Mouse (Mus musculus): ENCODE results near the gene Ell. TPM values are rescaled to one million over a fixed set of nuclear protein-coding genes. Genes with fewer than 3 reads are reported as not detected.
A peak's percentile ranks its signal among the peaks of the same experiment; 100 is the strongest.

Gene Ell
- polyA plus RNA-seq, 1 experiment from 2014 or later: 9.5 TPM

- Histone ChIP-seq H3K9ac (replicated peaks) (no peak overlapping the region), H3K4me2 (ENCODE audit: low read depth, low read length) (no peak overlapping the region), H3K4me3 (ENCODE audit: low read depth, low read length) (no peak overlapping the region), H3K9me3 (ENCODE audit: low read length) (no peaks in the 10 kb centered on the region), H3K27me3 (ENCODE audit: insufficient read depth, low read length) (no peaks in the 10 kb centered on the region), H3K27ac (ENCODE audit: low read depth) (no peak overlapping the region), H3K4me1 (ENCODE audit: insufficient read depth) (peaks cover 21% of the 10 kb centered on the region), H3K36me3 (replicated peaks; ENCODE audit: insufficient read depth, low read length) (no peaks in the 10 kb centered on the region)
- 37% methylated on average over 5 of the region's 5 CpGs for WGBS (ENCODE audit: insufficient replicate concordance)
- DNase-seq: peak; percentile 77
- ATAC-seq: no peak
- no peak for TF ChIP-seq EP300 (IDR thresholded peaks at IDR 0.05; ENCODE audit: low read depth)
- TF ChIP-seq CTCF (IDR thresholded peaks at IDR 0.05; ENCODE audit: low read depth): peak; percentile 81
Observed at GRCm38 (mm10) chr8:70625104-70625503, 85.8 kb downstream of the Ell start.

- Histone ChIP-seq H3K4me2 (ENCODE audit: low read depth, low read length) (no peak overlapping the region), H3K36me3 (replicated peaks; ENCODE audit: insufficient read depth, low read length) (no peaks in the 10 kb centered on the region), H3K9me3 (ENCODE audit: low read length) (no peaks in the 10 kb centered on the region), H3K27me3 (ENCODE audit: insufficient read depth, low read length) (no peaks in the 10 kb centered on the region), H3K27ac (ENCODE audit: low read depth) (no peak overlapping the region), H3K4me3 (ENCODE audit: low read depth, low read length) (no peak overlapping the region), H3K4me1 (ENCODE audit: insufficient read depth) (peaks cover 24% of the 10 kb centered on the region), H3K9ac (replicated peaks) (no peak overlapping the region)
- 76% methylated on average over 5 of the region's 5 CpGs for WGBS (ENCODE audit: insufficient replicate concordance)
- ATAC-seq: no peak
- no peak for TF ChIP-seq CTCF (IDR thresholded peaks at IDR 0.05; ENCODE audit: low read depth)
- no peak for TF ChIP-seq EP300 (IDR thresholded peaks at IDR 0.05; ENCODE audit: low read depth)
- DNase-seq: no peak
Observed at GRCm38 (mm10) chr8:70627041-70627440, 87.8 kb downstream of the Ell start.

DNA sequence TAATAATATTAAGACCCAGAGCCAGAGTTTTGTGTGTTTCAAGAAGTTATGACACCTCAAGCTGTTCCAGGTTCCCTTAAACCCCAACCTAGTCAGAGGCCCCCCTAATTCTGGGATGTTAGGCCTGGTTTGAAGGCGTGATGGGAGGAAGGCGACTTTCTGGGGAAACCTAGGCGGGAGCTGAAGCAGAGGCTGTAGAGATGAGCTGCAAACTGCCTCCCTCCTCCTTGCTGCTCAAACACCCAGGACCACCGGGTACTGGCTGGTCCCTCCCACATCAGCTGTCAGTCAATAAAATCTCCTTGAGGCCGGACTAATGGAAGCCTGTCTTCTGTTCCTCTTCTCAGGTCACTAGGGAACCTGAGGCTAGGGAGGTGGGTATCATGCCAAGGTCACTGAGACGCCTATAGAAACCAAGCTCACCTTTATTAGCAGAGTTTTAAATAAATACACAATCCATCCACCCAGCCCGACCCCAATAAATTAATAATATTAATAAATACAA is 89.8 kb downstream of the Ell start:
- Histone ChIP-seq H3K27me3 (ENCODE audit: insufficient read depth, low read length) (no peaks in the 10 kb centered on the region), H3K4me2 (ENCODE audit: low read depth, low read length) (peak overlapping the region; percentile 81), H3K9ac (replicated peaks) (peak overlapping the region; percentile 60), H3K9me3 (ENCODE audit: low read length) (no peaks in the 10 kb centered on the region), H3K36me3 (replicated peaks; ENCODE audit: insufficient read depth, low read length) (no peaks in the 10 kb centered on the region), H3K4me1 (ENCODE audit: insufficient read depth) (peaks cover 26% of the 10 kb centered on the region), H3K4me3 (ENCODE audit: low read depth, low read length) (peak overlapping the region; percentile 50; the same call in 1 of the 2 replicates), H3K27ac (ENCODE audit: low read depth) (0 out of 2 replicates have a peak overlapping the region, but pooled peaks have one; percentile 73)
- DNase-seq: peak; percentile 14
- ATAC-seq: no peak
- WGBS (ENCODE audit: insufficient replicate concordance): 65% methylated on average over 7 of the region's 7 CpGs
- TF ChIP-seq EP300 (IDR thresholded peaks at IDR 0.05; ENCODE audit: low read depth) (no peak), CTCF (IDR thresholded peaks at IDR 0.05; ENCODE audit: low read depth) (no peak)

DNA sequence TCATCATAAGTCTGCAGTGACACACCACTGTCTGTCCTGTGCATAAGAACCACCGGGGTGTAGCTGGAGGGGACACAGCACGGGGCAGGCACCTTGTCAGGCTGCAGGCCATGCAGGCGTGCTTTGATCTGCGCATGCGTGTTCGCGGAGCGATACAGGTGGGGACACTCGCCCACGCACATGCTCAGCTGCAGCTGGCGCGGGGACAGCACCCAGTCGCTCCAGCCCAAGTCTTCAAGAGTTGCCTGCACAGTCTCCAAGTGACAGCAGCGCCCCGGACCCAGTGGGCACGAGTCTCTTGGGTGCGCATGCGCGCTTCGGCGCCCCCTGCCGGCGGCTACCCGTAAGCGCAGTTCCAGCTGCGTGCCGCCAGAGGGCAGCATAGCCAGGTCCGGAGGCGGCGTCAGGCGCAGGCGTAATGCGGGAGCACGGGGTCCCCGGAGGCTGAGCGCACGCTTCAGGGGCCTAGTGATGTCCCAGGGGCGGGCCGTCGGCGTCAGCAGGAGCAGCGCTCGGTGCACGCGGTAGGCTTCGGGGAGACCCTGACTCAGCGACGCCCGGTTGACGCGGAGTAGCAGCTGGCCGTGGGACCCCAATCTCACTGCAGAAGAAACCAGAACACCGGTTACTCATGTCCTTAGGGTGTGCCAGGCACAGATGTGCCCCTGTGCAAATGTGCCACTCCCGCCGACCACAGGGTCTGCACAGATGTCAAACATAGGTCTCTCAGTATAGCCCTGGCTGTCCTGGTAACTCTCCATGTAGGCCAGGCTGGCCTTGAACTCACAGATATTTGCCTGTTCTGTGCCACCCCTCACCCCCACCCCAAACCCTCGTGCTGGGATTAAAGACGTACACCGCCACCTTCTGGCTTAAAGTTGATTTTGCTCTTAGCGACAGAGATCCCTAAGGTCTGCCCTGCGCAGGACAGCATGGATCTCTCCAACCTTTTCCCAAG is 90.6 kb downstream of the Ell start:
- peak; percentile 54 for ATAC-seq
- DNase-seq: peak; percentile 92
- no peaks in the 10 kb centered on the region for H3K36me3 ChIP-seq (replicated peaks; ENCODE audit: insufficient read depth, low read length)
- H3K4me2 ChIP-seq (ENCODE audit: low read depth, low read length): peak overlapping the region; percentile 81
- no peaks in the 10 kb centered on the region for H3K9me3 ChIP-seq (ENCODE audit: low read length)
- TF ChIP-seq EP300 (IDR thresholded peaks at IDR 0.05; ENCODE audit: low read depth): no peak
- TF ChIP-seq CTCF (IDR thresholded peaks at IDR 0.05; ENCODE audit: low read depth): peak; percentile 100
- H3K4me1 ChIP-seq (ENCODE audit: insufficient read depth): peaks cover 33% of the 10 kb centered on the region
- H3K9ac ChIP-seq (replicated peaks): peak overlapping the region; percentile 60
- peak overlapping the region; percentile 73 for H3K27ac ChIP-seq (ENCODE audit: low read depth)
- 1% methylated on average over 60 of the region's 60 CpGs for WGBS (ENCODE audit: insufficient replicate concordance)
- peak overlapping the region; percentile 50 for H3K4me3 ChIP-seq (ENCODE audit: low read depth, low read length)
- H3K27me3 ChIP-seq (ENCODE audit: insufficient read depth, low read length): no peaks in the 10 kb centered on the region

- peak overlapping the region; percentile 50 for H3K4me3 ChIP-seq (ENCODE audit: low read depth, low read length)
- peak overlapping the region; percentile 81 for H3K4me2 ChIP-seq (ENCODE audit: low read depth, low read length)
- DNase-seq (peak; percentile 81), ATAC-seq (peak; percentile 72)
- TF ChIP-seq EP300 (IDR thresholded peaks at IDR 0.05; ENCODE audit: low read depth) (peak; percentile 48; the same call in 1 of the 2 replicates), CTCF (IDR thresholded peaks at IDR 0.05; ENCODE audit: low read depth) (no peak)
- 10% methylated on average over 22 of the region's 22 CpGs for WGBS (ENCODE audit: insufficient replicate concordance)
- H3K4me1 ChIP-seq (ENCODE audit: insufficient read depth): peaks cover 42% of the 10 kb centered on the region
- H3K27ac ChIP-seq (ENCODE audit: low read depth): peak overlapping the region; percentile 89
- peak overlapping the region; percentile 60 for H3K9ac ChIP-seq (replicated peaks)
- no peaks in the 10 kb centered on the region for H3K36me3 ChIP-seq (replicated peaks; ENCODE audit: insufficient read depth, low read length)
- H3K27me3 ChIP-seq (ENCODE audit: insufficient read depth, low read length): no peaks in the 10 kb centered on the region
- no peaks in the 10 kb centered on the region for H3K9me3 ChIP-seq (ENCODE audit: low read length)
Observed at GRCm38 (mm10) chr8:70630532-70631381, 91.5 kb downstream of the Ell start.

All from liver, postnatal 0 days (tissue).